Comparison of ENCODE assay signal across 20 mouse cellular contexts in genomic region chr8:28149453-28149767, GRCm38 (mm10).
A peak's percentile ranks its signal among the peaks of the same experiment; 100 is the strongest.
DNase-seq lines count a peak whose midpoint lies in the region; ATAC-seq and TF ChIP-seq lines count a peak whose summit lies in the region.
"Had no signal": no experiment of that assay in that cellular context is flagged by ENCODE, and none has a peak within 500 bp of the region (broad histone marks: within the 10 kb centered on the region; RNA-seq: fewer than 3 reads in every experiment).

No protein-coding gene starts in this region.

- H3ac ChIP-seq in C2C12 (ENCODE audit: control insufficient read depth, insufficient read length, low read depth): no peak overlapping the region

- peak; percentile 70 for ATAC-seq in frontal cortex, adult (ENCODE audit: low TSS enrichment)

- H3K4me3 ChIP-seq in C2C12 (ENCODE audit: insufficient read depth, poor library complexity, severe bottlenecking): no peak overlapping the region
- H3K4me3 ChIP-seq: embryonic facial prominence, embryonic 10.5 days; embryonic facial prominence, embryonic 13.5 days; hindbrain, embryonic 12.5 days; hindbrain, embryonic 15.5 days had no signal

- no peak for TF ChIP-seq CTCF in C2C12 (IDR thresholded peaks at IDR 0.05; ENCODE audit: control insufficient read depth, insufficient read depth, insufficient read length)

- DNase-seq in frontal cortex, postnatal 14 days (ENCODE audit: low spot score in 2 of 2): no peak
- DNase-seq in fibroblast of lung, adult 2 months (ENCODE audit: low read depth): peak; percentile 13
- DNase-seq in urinary bladder, adult 18-20 months (ENCODE audit: low spot score in 2 of 2): no peak
- no peak for DNase-seq in testis, postnatal 14 days (ENCODE audit: low spot score)
- no peak for DNase-seq in layer of hippocampus, adult 8-10 months (ENCODE audit: low spot score in 2 of 2)
- DNase-seq: adrenal gland, postnatal 10 days; adrenal gland, postnatal 36 days; cerebellum, adult 11 months; cerebellum, adult 8-10 months; cerebellum, postnatal 36 days; embryo, embryonic 11 days; forebrain, postnatal 0 days; gastrocnemius, postnatal 14 days; heart, adult 11 months had no signal

- H3K36me3 ChIP-seq in C2C12 (ENCODE audit: control insufficient read depth, insufficient read depth): no peaks in the 10 kb centered on the region
- H3K36me3 ChIP-seq: embryonic facial prominence, embryonic 10.5 days; embryonic facial prominence, embryonic 13.5 days; hindbrain, embryonic 12.5 days; hindbrain, embryonic 15.5 days had no signal

- H3K27me3 ChIP-seq in C2C12 (ENCODE audit: control insufficient read depth, insufficient read depth, insufficient read length): no peaks in the 10 kb centered on the region
- H3K27me3 ChIP-seq: embryonic facial prominence, embryonic 13.5 days; hindbrain, embryonic 12.5 days; hindbrain, embryonic 15.5 days had no signal

- H3K79me3 ChIP-seq in C2C12 (ENCODE audit: low read depth): no peaks in the 10 kb centered on the region

- H3K79me2 ChIP-seq in C2C12 (ENCODE audit: control insufficient read depth, insufficient read depth): no peaks in the 10 kb centered on the region

TF ChIP-seq in C2C12, 6 proteins besides CTCF, POLR2A, EP300 and RAD21:
- TF ChIP-seq MAX (IDR thresholded peaks at IDR 0.05) (no peak), MYOD1 (IDR thresholded peaks at IDR 0.05; ENCODE audit: control insufficient read depth, insufficient read length, low read depth) (no peak), MYOG (IDR thresholded peaks at IDR 0.05; ENCODE audit: control insufficient read depth, extremely low read depth, insufficient read length) (no peak), USF1 (IDR thresholded peaks at IDR 0.05; ENCODE audit: low read depth) (no peak), CEBPB (IDR thresholded peaks at IDR 0.05; ENCODE audit: low read depth) (peak; percentile 52), FOSL1 (IDR thresholded peaks at IDR 0.05; ENCODE audit: insufficient read depth, low read length, poor library complexity, severe bottlenecking) (no peak)
